Mouse (Mus musculus) G1E (cell line): ENCODE measurements around the gene Coa5.

Experiments used
- CTCF ChIP-seq: IDR thresholded peaks from 2 replicates; pipeline ENCODE4 v1.5.1; 2012; ENCODE audit warnings: low read depth, low read length, inconsistent platforms, mixed read lengths
- GATA1 ChIP-seq: IDR thresholded peaks from 2 replicates; pipeline ENCODE4 v1.6.1; 2012; ENCODE audit warnings: borderline replicate concordance, low read length, inconsistent platforms, mixed read lengths
- GATA2 ChIP-seq: IDR thresholded peaks from 2 replicates; pipeline ENCODE4 v1.6.1; 2012; ENCODE audit warnings: low read depth, low read length, inconsistent platforms, borderline replicate concordance
- POLR2AphosphoS5 ChIP-seq: IDR thresholded peaks from 2 replicates; pipeline ENCODE4 v1.6.1; 2012; ENCODE audit warnings: low read depth, low read length, inconsistent platforms; ENCODE audit not compliant: insufficient replicate concordance

GRCm38 (mm10) chr1:37396481-37396880, 33.4 kb downstream of the Coa5 start:
- TF ChIP-seq CTCF = no peak
- no peak for TF ChIP-seq GATA1
- TF ChIP-seq POLR2AphosphoS5 = no peak
- no peak for TF ChIP-seq GATA2
